Mouse (Mus musculus): Measurements from ENCODE around the gene Slc22a21. TPM values are rescaled to one million over a fixed set of nuclear protein-coding genes. Genes with fewer than 3 reads are reported as not detected.
A peak's percentile ranks its signal among the peaks of the same experiment; 100 is the strongest.

Slc22a21 gene
- polyA plus RNA-seq (2015; fragmentation: Nextera tagmentation; extraction: Ambion mirVana) = 5.0 TPM in 2 replicates

GRCm38 (mm10) chr11:53979788-53980621 is at the start of gene Slc22a21:
Gene Slc22a21 (minus strand): TSS chr11:53980332.
- ATAC-seq (ENCODE audit: insufficient number of reproducible peaks, low FRiP score, low TSS enrichment, low read depth) = peak; percentile 93

GRCm38 (mm10) chr11:54028997-54029396 is 48.9 kb upstream of the Slc22a21 start:
- 80% methylated on average over 4 of the region's 4 CpGs for WGBS
- Histone ChIP-seq H3K9me3 (replicated peaks) (no peaks in the 10 kb centered on the region), H3K4me2 (replicated peaks) (peak overlapping the region; percentile 97; the same call in 1 of the 2 replicates), H3K4me3 (replicated peaks) (no peak overlapping the region; the same call in 1 of the 2 replicates), H3K36me3 (no peaks in the 10 kb centered on the region), H3K9ac (no peak overlapping the region), H3K27me3 (no peaks in the 10 kb centered on the region), H3K27ac (replicated peaks) (no peak overlapping the region), H3K4me1 (peaks cover 17% of the 10 kb centered on the region; the same call in 1 of the 2 replicates)
- ATAC-seq (ENCODE audit: insufficient number of reproducible peaks, low FRiP score, low TSS enrichment, low read depth) = no peak

More at GRCm38 (mm10) chr11:53979788-53980621, at the start of gene Slc22a21:
- Histone ChIP-seq H3K27ac (replicated peaks) (no peak within 1 kb of the TSS), H3K4me1 (peaks cover 8% of the 10 kb centered on the region), H3K9ac (peak within 1 kb of the TSS; percentile 54), H3K27me3 (no peaks in the 10 kb centered on the region), H3K4me2 (replicated peaks) (peak within 1 kb of the TSS; percentile 94), H3K4me3 (replicated peaks) (peak within 1 kb of the TSS; percentile 64), H3K36me3 (no peaks in the 10 kb centered on the region), H3K9me3 (replicated peaks) (no peaks in the 10 kb centered on the region)
- under 1% methylated on average over 73 of the region's 73 CpGs for WGBS

GRCm38 (mm10) chr11:54028044-54028951 is 48.2 kb upstream of the Slc22a21 start, which contains the start of gene Slc22a4:
Gene Slc22a4 (minus strand): TSS chr11:54028090.
- Histone ChIP-seq H3K9me3 (replicated peaks) (no peaks in the 10 kb centered on the region), H3K27me3 (no peaks in the 10 kb centered on the region), H3K9ac (peak within 1 kb of the TSS; percentile 50), H3K4me3 (replicated peaks) (peak within 1 kb of the TSS; percentile 56), H3K4me1 (peaks cover 17% of the 10 kb centered on the region; the same call in 1 of the 2 replicates), H3K36me3 (no peaks in the 10 kb centered on the region), H3K27ac (replicated peaks) (no peak within 1 kb of the TSS), H3K4me2 (replicated peaks) (peak within 1 kb of the TSS; percentile 97)
- 3% methylated on average over 61 of the region's 61 CpGs for WGBS
- peak; percentile 85; the same call in 1 of the 2 replicates for ATAC-seq (ENCODE audit: insufficient number of reproducible peaks, low FRiP score, low TSS enrichment, low read depth)

GRCm38 (mm10) chr11:54027131-54028043 is 47.3 kb upstream of the Slc22a21 start:
- no peak for ATAC-seq (ENCODE audit: insufficient number of reproducible peaks, low FRiP score, low TSS enrichment, low read depth)
- peak overlapping the region; percentile 50 for H3K9ac ChIP-seq
- no peaks in the 10 kb centered on the region for H3K9me3 ChIP-seq (replicated peaks)
- H3K27me3 ChIP-seq = no peaks in the 10 kb centered on the region
- H3K27ac ChIP-seq (replicated peaks) = no peak overlapping the region
- H3K4me3 ChIP-seq (replicated peaks) = peak overlapping the region; percentile 56
- WGBS = 14% methylated on average over 31 of the region's 31 CpGs
- H3K4me1 ChIP-seq = peaks cover 17% of the 10 kb centered on the region; the same call in 1 of the 2 replicates
- H3K36me3 ChIP-seq = no peaks in the 10 kb centered on the region
- peak overlapping the region; percentile 97 for H3K4me2 ChIP-seq (replicated peaks)

GRCm38 (mm10) chr11:54026491-54027041 is 46.4 kb upstream of the Slc22a21 start:
- Histone ChIP-seq H3K27me3 (no peaks in the 10 kb centered on the region), H3K4me3 (replicated peaks) (no peak overlapping the region), H3K4me2 (replicated peaks) (peak overlapping the region; percentile 97; the same call in 1 of the 2 replicates)

GRCm38 (mm10) chr11:54021396-54022093 is 41.4 kb upstream of the Slc22a21 start:
- no peak overlapping the region for H3K4me2 ChIP-seq (replicated peaks)
- no peak for ATAC-seq (ENCODE audit: insufficient number of reproducible peaks, low FRiP score, low TSS enrichment, low read depth)
- H3K4me3 ChIP-seq (replicated peaks) = no peak overlapping the region
- WGBS = 79% methylated on average over 5 of the region's 5 CpGs
- H3K27ac ChIP-seq (replicated peaks) = no peak overlapping the region
- no peaks in the 10 kb centered on the region for H3K9me3 ChIP-seq (replicated peaks)
- no peaks in the 10 kb centered on the region for H3K27me3 ChIP-seq
- no peaks in the 10 kb centered on the region for H3K36me3 ChIP-seq
- no peaks in the 10 kb centered on the region for H3K4me1 ChIP-seq
- no peak overlapping the region for H3K9ac ChIP-seq

More at GRCm38 (mm10) chr11:54026491-54027041, 46.4 kb upstream of the Slc22a21 start:
- Histone ChIP-seq H3K4me1 (peaks cover 17% of the 10 kb centered on the region; the same call in 1 of the 2 replicates), H3K9ac (no peak overlapping the region), H3K27ac (replicated peaks) (no peak overlapping the region), H3K36me3 (no peaks in the 10 kb centered on the region), H3K9me3 (replicated peaks) (no peaks in the 10 kb centered on the region)
- WGBS = 79% methylated on average over 1 of the region's 1 CpGs
- ATAC-seq (ENCODE audit: insufficient number of reproducible peaks, low FRiP score, low TSS enrichment, low read depth) = no peak

GRCm38 (mm10) chr11:54018893-54019732 is 39.0 kb upstream of the Slc22a21 start:
- Histone ChIP-seq H3K36me3 (no peaks in the 10 kb centered on the region), H3K9ac (no peak overlapping the region), H3K4me1 (no peaks in the 10 kb centered on the region), H3K9me3 (replicated peaks) (no peaks in the 10 kb centered on the region), H3K4me2 (replicated peaks) (no peak overlapping the region), H3K4me3 (replicated peaks) (no peak overlapping the region), H3K27ac (replicated peaks) (no peak overlapping the region), H3K27me3 (no peaks in the 10 kb centered on the region)
- no peak for ATAC-seq (ENCODE audit: insufficient number of reproducible peaks, low FRiP score, low TSS enrichment, low read depth)
- 65% methylated on average over 3 of the region's 3 CpGs for WGBS

- Histone ChIP-seq H3K27ac (replicated peaks) (no peak overlapping the region), H3K9ac (no peak overlapping the region), H3K4me3 (replicated peaks) (no peak overlapping the region), H3K9me3 (replicated peaks) (no peaks in the 10 kb centered on the region), H3K36me3 (no peaks in the 10 kb centered on the region), H3K4me2 (replicated peaks) (no peak overlapping the region), H3K4me1 (no peaks in the 10 kb centered on the region), H3K27me3 (no peaks in the 10 kb centered on the region)
- WGBS = 76% methylated on average over 4 of the region's 4 CpGs
- ATAC-seq (ENCODE audit: insufficient number of reproducible peaks, low FRiP score, low TSS enrichment, low read depth) = no peak
Observed at GRCm38 (mm10) chr11:54017596-54017995, 37.5 kb upstream of the Slc22a21 start.

- 65% methylated on average over 8 of the region's 8 CpGs for WGBS
- H3K4me2 ChIP-seq (replicated peaks) = no peak overlapping the region
- ATAC-seq (ENCODE audit: insufficient number of reproducible peaks, low FRiP score, low TSS enrichment, low read depth) = no peak
Observed at GRCm38 (mm10) chr11:54016051-54016450, 35.9 kb upstream of the Slc22a21 start.

More at GRCm38 (mm10) chr11:54016051-54016450, 35.9 kb upstream of the Slc22a21 start:
- no peaks in the 10 kb centered on the region for H3K9me3 ChIP-seq (replicated peaks)
- no peaks in the 10 kb centered on the region for H3K27me3 ChIP-seq
- no peak overlapping the region for H3K9ac ChIP-seq
- H3K4me3 ChIP-seq (replicated peaks) = no peak overlapping the region
- no peaks in the 10 kb centered on the region for H3K36me3 ChIP-seq
- no peak overlapping the region for H3K27ac ChIP-seq (replicated peaks)
- no peaks in the 10 kb centered on the region for H3K4me1 ChIP-seq
